8 mouse cellular contexts compared by ENCODE assay signal in genomic region chr5:53213711-53214352, GRCm38 (mm10). TPM values are rescaled to one million over a fixed set of nuclear protein-coding genes. Genes with fewer than 3 reads are reported as not detected.
DNase-seq lines count a peak whose midpoint lies in the region; ATAC-seq lines count a peak whose summit lies in the region.

TSS of gene Sel1l3 (minus strand) at chr5:53213927.

- peaks cover 26% of the 10 kb centered on the region for H3K4me1 ChIP-seq in megakaryocyte, embryonic 14.5 days
- peaks cover 17% of the 10 kb centered on the region for H3K4me1 ChIP-seq in limb, embryonic 15.5 days
- peaks cover 12% of the 10 kb centered on the region for H3K4me1 ChIP-seq in neural tube, embryonic 12.5 days

- H3K27ac ChIP-seq in limb, embryonic 15.5 days: no peak within 1 kb of the TSS
- H3K27ac ChIP-seq in neural tube, embryonic 12.5 days: no peak within 1 kb of the TSS

- peaks cover 11% of the 10 kb centered on the region for H3K9me3 ChIP-seq in megakaryocyte, embryonic 14.5 days
- no peaks in the 10 kb centered on the region for H3K9me3 ChIP-seq in limb, embryonic 15.5 days
- no peaks in the 10 kb centered on the region for H3K9me3 ChIP-seq in neural tube, embryonic 12.5 days

- H3K36me3 ChIP-seq in megakaryocyte, embryonic 14.5 days (replicated peaks; ENCODE audit: low read length): no peaks in the 10 kb centered on the region
- no peaks in the 10 kb centered on the region for H3K36me3 ChIP-seq in limb, embryonic 15.5 days
- H3K36me3 ChIP-seq in neural tube, embryonic 12.5 days: no peaks in the 10 kb centered on the region

- H3K4me2 ChIP-seq in limb, embryonic 15.5 days: peak within 1 kb of the TSS; percentile 99
- H3K4me2 ChIP-seq in neural tube, embryonic 12.5 days (replicated peaks): peak within 1 kb of the TSS; percentile 100

- peaks cover 91% of the 10 kb centered on the region for H3K27me3 ChIP-seq in megakaryocyte, embryonic 14.5 days (replicated peaks)
- H3K27me3 ChIP-seq in limb, embryonic 15.5 days: peaks cover 51% of the 10 kb centered on the region
- peaks cover 19% of the 10 kb centered on the region for H3K27me3 ChIP-seq in neural tube, embryonic 12.5 days (replicated peaks)

- ATAC-seq in megakaryocyte, adult 5-6 weeks (ENCODE audit: poor library complexity, severe bottlenecking): no peak
- ATAC-seq in limb, embryonic 15.5 days (ENCODE audit: insufficient number of reproducible peaks, low FRiP score, low TSS enrichment, low read depth): no peak
- ATAC-seq in neural tube, embryonic 12.5 days (ENCODE audit: low FRiP score, low read depth): peak; percentile 69
- ATAC-seq in erythroid progenitor cell, adult 5-6 weeks (replicated peaks; ENCODE audit: low FRiP score, poor library complexity, severe bottlenecking): no peak

- 3% methylated on average over 24 of the region's 29 CpGs for whole genome bisulfite sequencing in limb, embryonic 15.5 days
- under 1% methylated on average over 25 of the region's 29 CpGs for WGBS in neural tube, embryonic 12.5 days

- DNase-seq in cerebellum, adult 9-10 months: peak; percentile 84
- peak; percentile 52 for DNase-seq in gastrocnemius, postnatal 10 days
- peak; percentile 65 for DNase-seq in kidney, adult 18-20 months

- peak within 1 kb of the TSS; percentile 50 for H3K9ac ChIP-seq in limb, embryonic 15.5 days
- H3K9ac ChIP-seq in neural tube, embryonic 12.5 days: peak within 1 kb of the TSS; percentile 76

- H3K4me3 ChIP-seq in megakaryocyte, embryonic 14.5 days (replicated peaks): peak within 1 kb of the TSS; percentile 89
- peak within 1 kb of the TSS; percentile 61 for H3K4me3 ChIP-seq in limb, embryonic 15.5 days
- H3K4me3 ChIP-seq in neural tube, embryonic 12.5 days: peak within 1 kb of the TSS; percentile 74

RNA-seq across cellular contexts. Expression of gene Sel1l3, which starts in this region (rescaled TPM):
- 0.08 TPM in 1 of 2 replicates, not detected in the other for polyA plus RNA-seq in megakaryocyte, embryonic 14.5 days (2012; ENCODE audit: insufficient read depth, low replicate concordance)
- total RNA-seq in megakaryocyte, adult 5-6 weeks (2015): 0.04 TPM in 1 of 2 replicates, not detected in the other
- 0.04 TPM in 1 of 2 replicates, not detected in the other for total RNA-seq in megakaryocyte, adult 5-6 weeks (2017)
- 10 to 100 TPM; 92.0 to 94.9 TPM for total RNA-seq in gastrocnemius, postnatal 10 days (2021)
- 1.6 and 3.4 TPM in 2 replicates for polyA plus RNA-seq in limb, embryonic 15.5 days (2015; fragmentation: Nextera tagmentation; extraction: Ambion mirVana)
- polyA plus RNA-seq in neural tube, embryonic 12.5 days (2016; fragmentation: Nextera tagmentation; extraction: Ambion mirVana): 4.6 and 5.7 TPM in 2 replicates
- total RNA-seq in erythroid progenitor cell, adult 5-6 weeks (2015; ENCODE audit: low replicate concordance): not detected in 2 replicates
- not detected in 2 replicates for total RNA-seq in erythroid progenitor cell, adult 5-6 weeks (2017; ENCODE audit: low replicate concordance)

Comparison
In these comparisons a context has a peak if more than half of its experiments do, and no peak if none do; other contexts are left out.
1. RNA of gene Sel1l3 (total RNA-seq): 92.0 to 94.9 TPM in gastrocnemius, postnatal 10 days; 0.04 TPM in megakaryocyte, adult 5-6 weeks and not detected in erythroid progenitor cell, adult 5-6 weeks; every median in the first group is over 10 times any median in the second.
2. Peak in every context shown above with its lines, with median percentiles within 50 percentile points of each other: H3K4me3 ChIP-seq and DNase-seq.